Mouse (Mus musculus): ENCODE results near the gene Rimbp3.
"Not testable (repeated sequence)": the region's sequence is repeated elsewhere in the genome, so short reads cannot be mapped to it uniquely, and the experiment has no call there.

The Rimbp3 gene

DNA sequence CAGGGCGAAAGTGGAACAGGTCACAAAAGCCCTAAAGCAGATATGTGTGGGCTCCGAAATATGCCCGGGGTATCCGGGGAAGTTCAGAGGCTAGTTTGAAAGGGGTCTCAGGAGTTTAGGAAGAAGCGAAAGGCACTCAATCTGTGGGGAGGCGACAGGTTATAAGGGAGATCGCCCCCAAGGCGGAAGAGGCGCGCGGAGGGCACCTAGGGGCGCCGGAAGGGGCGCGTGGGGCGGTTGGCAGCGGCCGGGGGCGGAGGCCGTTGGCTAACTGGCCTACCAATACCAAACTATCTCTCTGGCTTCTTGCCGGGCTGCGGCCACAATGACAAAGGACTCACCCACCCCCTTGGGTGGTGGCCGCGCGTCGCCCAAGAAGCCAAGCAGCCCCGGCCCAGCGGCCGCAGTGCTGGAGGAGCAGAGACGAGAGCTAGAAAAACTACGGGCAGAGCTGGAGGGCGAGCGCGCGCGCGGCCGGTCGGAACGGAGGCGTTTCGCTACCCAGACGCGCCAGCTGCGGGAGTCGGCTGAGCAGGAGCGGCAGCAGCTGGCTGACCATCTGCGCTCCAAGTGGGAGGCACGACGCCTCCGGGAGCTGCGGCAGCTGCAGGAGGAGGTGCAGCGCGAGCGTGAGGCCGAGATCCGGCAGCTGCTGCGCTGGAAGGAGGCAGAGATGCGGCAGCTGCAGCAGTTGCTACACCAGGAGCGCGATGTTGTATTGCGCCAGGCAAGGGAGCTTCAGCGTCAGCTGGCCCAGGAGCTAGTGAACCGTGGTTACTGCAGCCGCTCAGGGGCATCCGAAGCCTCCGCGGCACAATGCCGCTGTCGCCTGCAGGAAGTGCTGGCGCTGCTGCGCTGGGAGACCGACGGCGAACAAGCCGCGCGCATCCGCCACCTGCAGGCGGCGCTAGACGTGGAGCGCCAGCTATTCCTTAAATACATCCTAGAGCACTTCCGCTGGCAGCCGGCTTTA lies at the start of gene Rimbp3:
Gene Rimbp3, plus strand, starts transcription at position 215 of the 973 bp plus-strand sequence.
- DNase-seq (ENCODE audit: low spot score) = peak; percentile 92

DNA sequence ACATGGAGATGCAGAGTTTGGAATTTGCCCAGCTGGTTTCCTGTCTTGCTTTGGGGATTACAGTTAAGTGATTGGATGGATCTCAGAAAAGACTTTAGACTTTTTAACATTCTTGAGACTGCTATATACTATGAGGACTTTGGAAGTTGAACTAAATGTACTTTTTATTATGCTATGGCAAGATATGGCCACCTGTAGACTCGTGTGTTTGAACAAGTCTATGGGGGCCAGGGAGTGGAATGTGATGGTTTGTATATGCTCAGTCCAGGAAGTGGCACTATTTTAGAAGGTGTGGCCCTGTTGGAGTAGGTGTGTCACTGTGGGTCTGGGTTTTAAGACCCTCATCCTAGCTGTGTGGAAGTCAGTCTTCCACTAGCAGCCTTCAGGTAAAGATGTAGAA lies 42.9 kb upstream of the Rimbp3 start:
- DNase-seq (ENCODE audit: low spot score) = not testable (repeated sequence)

DNA sequence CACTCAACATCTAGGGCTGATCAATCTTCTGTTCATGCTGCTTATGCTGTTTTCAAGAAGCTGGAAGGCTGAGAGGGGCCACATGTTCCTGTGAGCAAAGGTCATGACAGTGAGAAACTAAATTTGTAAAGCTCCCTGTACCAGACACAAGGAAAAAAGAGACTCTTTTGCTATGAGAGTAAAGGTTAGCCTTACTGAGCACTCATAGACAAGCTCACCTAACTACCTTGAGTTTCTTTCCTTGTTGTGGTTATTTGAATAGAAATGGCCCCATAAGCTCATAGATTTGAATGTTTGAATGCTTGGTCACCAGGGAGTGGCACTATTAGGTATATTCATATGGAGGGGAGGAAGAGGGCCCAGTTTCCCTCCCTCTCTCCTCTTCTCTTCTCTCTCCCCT lies 41.2 kb upstream of the Rimbp3 start:
- DNase-seq (ENCODE audit: low spot score) = no peak

DNA sequence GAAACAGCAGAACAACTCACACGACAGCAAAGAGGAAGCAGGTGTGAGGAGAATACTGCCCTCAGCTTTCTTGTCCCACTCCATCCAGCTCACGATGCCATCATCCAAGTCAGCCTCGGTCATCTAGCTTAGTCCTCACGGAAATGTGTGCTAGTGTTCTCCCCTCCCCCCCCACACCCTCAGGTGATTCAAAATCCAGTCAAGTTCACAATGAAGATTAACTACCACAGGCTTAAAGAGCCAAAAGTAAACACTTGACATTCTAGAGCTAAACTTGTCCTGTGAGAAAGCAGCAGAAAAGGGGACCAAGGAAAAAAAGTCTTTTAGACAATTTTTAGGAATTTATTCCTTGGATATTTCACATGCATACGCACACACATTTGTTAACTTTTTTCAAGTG lies 40.4 kb upstream of the Rimbp3 start:
- DNase-seq (ENCODE audit: low spot score) = no peak

DNA sequence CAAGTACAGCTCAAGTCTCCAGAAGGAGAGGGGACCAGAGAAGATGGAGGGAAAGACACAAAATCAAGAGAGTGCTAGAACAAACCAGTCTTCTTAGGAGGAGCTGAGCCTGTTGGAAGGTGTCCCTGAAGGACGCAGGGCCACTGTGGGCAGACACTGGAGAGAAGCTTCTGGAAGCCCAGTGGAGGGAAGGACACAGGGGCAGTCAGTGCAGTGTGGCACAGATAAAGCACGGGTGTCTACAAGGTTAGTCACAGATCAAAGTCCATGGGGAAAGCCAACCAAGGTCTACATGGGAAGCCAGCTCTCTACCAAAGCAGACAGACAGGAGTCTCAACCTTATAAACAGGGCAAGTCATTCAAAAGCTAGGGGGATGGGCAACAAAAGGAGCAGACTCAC lies 32.6 kb upstream of the Rimbp3 start:
- no peak for DNase-seq (ENCODE audit: low spot score)

DNA sequence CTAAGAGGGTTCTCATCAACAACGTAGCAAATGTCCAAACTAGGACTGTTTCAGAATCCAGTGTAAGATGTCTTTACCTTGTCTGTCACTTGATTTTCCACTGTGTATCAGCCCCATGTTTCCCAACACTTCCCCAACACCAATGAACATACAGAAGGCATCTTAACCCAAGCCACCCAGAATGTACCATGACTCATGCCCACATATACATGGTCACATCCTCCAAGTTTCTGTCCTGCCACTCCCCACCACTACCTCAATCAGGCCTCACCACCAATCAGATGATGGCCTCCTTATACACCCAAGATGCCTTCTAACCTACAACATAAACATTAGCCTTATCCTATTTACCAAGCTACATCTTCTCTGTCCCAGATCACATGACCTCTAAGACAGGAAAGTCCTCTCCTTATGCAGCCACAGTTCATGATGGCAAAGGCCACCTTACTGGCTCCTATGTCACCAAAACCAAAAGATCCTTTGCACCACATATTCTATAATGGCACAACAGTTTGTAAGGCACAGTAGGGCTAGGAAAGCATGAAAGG lies 30.7 kb upstream of the Rimbp3 start:
- no peak for DNase-seq (ENCODE audit: low spot score)

DNA sequence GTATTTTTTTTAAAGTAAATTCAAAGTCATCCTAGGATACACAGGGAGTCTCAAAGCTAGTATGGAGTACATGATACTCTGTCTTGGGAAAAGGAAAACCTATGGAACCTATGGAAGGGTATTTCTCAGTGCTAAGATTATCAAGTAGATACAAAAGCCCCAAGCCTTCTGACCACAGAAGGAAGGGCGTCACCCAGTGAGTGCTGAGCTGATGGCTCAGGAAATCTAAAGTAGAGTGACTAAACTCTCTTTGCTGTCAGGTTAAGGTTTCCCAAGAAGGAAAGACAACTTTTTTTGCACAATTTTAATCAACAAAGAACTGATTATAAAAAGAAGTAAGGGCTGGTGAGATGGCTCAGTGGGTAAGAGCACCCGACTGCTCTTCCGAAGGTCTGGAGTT lies 28.7 kb upstream of the Rimbp3 start:
- no peak for DNase-seq (ENCODE audit: low spot score)

DNA sequence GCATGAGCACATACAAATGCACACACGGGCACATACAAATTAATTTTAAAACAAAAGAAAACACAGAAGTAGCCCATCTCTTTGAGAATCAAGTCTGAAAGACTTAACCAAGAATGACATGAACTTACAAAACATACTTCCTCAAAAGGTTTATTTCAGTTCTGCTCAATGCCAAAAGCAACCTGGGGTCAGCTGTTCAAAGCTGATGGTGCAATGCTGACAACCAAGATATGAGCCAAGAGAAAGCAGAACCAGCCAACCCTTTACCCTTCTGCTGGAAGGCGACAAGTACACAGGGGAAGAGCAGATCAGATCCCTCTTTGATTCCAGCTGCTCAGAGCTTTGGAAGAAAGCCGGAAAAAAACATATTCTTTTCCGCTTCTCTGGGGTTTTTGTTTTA lies 27.0 kb upstream of the Rimbp3 start:
- no peak for DNase-seq (ENCODE audit: low spot score)

DNA sequence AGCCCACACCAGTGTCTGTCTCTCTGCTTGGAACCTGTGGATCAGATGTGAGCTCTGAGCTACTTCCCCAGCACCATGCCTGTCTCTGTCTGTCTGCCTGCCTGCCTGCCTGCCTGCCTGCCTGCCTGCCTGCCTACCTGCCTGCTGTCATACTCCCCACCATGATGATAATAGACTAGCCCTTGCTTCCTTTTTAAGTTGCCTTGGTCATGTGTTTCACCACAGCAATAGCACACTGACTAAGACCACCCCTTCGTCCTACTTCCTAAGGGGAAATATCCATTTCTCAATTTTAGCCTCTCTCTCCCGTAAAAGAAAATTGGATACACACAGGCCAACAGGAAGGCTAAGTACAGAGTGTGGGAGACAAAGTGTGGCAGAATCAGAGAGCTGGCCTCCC lies 26.3 kb upstream of the Rimbp3 start:
- no peak for DNase-seq (ENCODE audit: low spot score)

DNA sequence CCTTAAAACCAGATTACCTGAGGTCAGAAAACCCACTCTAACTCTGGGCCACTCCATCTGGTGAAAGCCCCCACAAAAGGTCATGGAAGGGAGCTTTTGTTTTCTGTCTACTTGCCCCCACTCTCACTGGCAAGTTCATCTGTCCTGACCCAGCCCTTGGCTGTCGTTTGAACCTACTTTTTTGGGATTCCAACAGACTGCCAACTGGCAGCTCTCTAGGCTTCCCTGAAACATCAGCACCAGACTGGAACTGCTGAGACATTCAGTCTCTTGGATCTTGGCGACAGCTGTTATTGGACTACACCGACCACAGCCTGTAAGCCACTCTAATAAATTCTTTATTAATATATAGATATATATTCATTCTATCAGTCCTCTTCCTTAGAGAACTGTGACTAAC lies 25.4 kb upstream of the Rimbp3 start:
- DNase-seq (ENCODE audit: low spot score) = no peak

DNA sequence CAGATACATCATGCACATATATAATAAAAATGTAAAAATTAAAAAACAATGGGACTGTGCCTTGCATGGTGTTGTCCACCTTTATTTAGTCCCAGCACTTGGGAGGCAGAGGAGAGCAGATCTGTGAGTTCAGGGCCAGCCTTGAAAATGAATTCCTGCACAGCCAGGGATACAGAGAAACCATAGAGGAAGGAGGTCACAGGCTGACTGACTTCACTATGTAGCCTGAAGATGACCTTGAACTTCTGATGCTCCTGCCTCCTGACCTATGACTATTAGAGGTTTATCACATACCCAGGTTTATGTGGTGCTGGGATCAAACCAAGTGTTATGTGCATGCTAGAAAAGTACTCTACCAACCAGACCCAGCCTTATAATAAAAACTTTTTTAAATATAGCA lies 22.9 kb upstream of the Rimbp3 start:
- DNase-seq (ENCODE audit: low spot score) = no peak

DNA sequence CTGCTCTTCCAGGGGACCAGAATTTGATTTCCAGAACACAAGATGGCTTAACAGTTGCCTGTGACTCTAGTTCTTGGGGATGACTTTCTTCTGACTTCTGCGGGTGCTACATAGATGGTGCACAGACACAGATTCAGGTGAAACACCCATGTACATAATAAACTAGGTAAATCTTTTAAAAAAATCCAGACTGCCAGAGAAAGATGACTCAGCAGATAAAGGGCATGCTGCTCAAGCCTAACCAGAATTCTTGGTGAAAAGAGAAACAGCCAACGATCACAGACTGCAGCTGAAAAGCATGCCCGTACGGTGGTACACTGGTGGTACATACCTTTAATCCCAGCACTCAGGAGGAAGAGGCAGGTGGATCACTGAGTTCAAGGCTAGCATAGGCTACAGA lies 14.6 kb upstream of the Rimbp3 start:
- no peak for DNase-seq (ENCODE audit: low spot score)

DNA sequence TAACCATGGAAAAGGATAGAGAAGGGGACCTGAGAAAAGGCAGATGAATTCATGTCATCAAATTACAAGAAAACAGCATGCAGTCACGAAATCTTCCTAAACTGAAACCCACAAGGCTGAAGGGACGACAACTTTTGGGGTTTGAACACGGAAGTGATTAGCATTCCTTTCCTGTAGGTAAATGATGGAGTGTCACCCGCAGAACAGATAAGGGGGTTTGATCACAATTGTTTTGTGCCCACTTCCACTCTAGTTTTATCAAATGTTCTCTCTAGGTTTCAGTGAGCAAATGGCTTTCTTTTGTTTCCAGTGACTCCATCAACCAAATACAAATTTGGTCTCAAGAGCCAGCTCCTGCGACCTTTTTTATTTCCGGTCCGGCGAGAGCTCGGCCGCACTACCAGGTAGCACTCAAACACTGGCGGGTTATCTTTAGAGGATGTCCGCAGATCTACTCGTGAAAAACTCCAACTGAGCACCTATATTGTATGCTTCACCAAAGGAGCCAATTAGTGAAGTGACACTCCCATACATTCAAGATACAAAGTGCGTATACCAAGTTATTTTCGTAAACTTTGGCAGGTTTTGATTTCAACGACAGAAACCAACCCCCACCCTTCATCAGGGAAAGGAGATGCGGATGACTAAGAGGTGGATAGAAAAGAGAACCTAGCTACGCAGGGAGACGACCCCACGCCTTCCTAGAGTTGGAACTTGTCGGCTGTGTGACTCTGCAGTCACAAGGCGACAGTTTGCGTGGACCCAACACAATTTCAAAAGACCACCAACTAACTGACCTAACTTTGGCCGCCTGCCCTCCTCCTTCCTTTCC lies 8.1 kb upstream of the Rimbp3 start:
- peak; percentile 28 for DNase-seq (ENCODE audit: low spot score)

DNA sequence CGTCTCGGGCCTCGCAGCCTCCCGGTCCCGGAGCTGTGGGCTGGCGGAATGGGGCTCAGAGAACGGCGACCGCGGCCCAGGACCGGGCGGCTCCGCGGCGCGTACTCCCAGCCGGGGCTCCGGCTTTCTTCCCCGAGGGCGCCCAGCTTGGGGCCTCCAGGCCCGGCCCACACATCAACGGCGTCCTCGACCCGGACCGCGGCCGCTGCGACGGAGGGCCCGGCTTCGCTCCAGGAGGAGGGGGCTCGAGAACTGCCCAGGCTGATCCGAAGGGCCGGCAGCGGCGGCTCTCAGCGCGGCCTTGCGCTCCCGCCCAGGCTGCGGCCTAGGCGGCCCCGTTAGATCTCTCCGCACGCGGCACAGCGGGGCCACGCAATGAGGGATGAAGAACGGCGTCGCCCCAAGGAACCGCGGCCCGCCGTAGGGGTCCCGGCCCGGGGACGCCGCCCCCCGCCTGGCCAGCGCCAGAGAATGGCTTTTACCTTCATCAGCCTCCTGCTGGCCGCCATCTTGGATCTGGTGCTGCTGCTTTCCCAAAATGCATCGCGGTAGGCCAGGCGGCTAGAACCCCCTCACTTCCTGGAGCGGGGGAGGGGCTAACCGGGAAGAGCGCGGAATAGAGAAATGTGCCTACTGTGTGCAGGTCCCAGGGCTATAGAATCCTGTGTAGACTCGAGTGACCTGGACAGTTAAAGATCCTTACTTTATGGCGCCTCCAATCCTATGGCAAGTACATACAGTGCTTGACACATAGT lies 7.3 kb upstream of the Rimbp3 start:
- DNase-seq (ENCODE audit: low spot score) = peak; percentile 89

DNA sequence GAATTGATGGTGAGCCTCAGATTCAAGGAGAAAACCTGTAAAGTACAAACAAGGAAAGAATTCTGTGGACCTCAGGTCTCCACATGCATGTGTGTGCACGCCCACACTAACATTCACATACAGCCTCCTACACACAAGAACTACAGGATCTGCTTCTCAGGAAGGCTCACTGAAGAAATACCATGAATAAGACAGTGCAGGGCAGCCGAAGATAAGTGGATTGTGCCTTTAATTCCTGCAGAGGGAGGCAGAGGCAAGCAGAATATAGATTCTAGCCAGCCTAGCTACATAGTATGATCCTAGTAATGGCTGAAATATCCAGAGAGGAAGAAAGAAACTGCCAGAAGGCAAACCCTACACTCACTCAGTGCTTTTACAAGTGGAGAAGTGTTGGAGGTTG lies 6.4 kb upstream of the Rimbp3 start:
- DNase-seq (ENCODE audit: low spot score) = peak; percentile 38

DNA sequence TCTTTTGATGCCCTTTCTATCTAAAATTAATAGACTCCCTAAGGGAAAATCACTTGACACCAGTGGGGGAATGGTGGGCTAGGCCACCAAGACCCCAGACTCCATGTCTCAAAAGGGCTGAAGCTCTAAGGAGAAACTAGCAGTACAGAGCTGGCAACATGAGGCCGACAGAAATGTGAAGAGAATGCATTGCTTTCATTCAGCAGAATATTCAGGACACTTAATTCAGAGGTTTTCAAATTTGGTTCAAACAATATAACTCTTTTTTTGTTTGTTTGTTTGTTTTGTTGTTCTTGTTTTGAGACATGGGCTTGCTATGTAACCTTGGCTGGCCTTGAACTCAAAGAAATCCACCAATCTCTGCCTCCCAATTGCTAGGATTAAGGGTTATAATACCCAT lies 5.9 kb upstream of the Rimbp3 start, which contains the start of gene Ube2l3:
Gene Ube2l3, minus strand, starts transcription at position 101 of the 400 bp plus-strand sequence.
- no peak for DNase-seq (ENCODE audit: low spot score)

DNA sequence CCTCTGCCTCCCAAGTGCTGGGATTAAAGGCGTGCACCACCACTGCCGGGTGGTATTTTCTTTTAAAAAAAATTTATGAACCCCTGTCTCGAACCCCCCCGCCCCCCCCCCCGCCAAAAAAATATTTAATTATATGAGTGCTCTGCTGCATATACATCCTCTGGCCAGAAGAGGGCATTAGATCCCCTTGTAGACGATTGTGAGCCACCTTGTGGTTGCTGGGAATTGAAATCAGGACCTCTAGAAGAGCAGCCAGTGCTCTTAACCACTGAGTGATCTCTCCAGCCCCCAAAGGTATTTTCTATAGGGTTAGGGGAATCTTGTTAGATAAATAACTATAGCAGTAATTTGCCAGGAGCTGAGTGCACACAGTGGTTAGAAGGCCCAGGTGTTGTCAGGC lies 3.4 kb upstream of the Rimbp3 start:
- peak; percentile 73 for DNase-seq (ENCODE audit: low spot score)

DNA sequence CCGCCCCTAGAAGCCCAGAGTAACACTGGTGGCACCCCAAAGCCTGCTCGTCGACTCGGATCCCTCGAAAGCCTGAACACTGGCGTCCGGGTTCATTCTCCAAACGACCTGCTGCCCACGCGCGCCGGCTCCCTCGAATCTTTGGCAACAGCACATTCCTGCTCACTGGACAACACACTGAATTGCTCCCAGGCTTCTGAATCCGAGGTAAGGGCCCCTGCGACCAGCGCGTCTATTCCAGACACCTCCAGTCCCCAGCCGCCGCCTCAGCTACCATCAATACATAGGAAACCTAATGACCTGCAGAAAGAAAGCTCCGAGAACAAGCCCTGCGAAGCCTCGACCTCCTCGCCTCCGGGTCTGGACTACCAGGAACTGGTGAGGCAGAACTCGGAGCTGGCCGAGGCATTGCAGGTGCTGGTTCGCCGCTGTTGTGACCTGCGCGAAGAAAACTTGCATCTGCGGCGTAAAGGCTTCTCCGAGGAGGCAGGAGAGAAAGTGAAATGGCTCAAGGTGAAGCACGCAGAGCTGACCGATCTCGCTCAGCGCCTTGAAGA lies 1.1 kb downstream of the Rimbp3 start:
- no peak for DNase-seq (ENCODE audit: low spot score)

DNA sequence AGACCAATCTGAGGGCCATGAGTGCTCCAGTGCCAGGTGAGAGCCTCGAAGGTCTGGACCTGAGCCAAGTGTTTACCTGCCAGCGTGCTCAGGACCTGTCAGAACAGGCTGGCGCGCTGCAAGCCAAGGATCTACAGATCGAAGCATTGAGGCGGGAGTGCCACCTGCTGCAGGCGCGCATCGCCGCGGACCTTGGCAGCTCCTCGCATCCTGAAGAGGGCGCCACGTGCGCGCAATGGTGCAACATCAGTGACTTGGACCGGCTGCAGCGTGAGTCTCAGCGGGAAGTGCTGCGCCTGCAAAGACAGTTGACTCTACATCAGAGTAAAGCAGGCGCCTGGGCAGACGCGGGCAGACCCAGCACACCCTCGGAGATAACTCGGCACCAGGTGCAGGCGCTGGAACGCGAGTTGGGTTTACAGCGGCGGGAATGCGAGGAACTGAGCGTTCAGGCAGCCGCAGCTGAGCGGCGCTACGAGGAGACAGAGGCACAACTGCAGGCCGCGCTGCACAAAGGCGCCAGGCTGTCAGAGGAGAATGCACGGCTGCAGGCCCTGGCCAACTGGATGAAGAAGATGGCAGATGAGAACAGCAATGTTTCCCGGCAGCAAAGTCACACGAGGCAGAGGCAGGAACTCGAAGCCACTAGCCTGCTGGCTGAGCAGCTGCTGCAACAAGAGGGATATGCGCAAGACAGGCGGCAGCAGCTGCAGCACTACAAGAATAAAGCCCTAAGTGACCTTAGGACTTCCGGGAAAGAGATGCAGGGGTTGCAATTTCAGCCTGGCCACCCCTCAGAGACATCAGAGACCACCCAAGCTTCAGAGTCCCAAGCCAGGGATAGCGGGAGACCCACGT lies 1.8 kb downstream of the Rimbp3 start:
- peak; percentile 95 for DNase-seq (ENCODE audit: low spot score)

DNA sequence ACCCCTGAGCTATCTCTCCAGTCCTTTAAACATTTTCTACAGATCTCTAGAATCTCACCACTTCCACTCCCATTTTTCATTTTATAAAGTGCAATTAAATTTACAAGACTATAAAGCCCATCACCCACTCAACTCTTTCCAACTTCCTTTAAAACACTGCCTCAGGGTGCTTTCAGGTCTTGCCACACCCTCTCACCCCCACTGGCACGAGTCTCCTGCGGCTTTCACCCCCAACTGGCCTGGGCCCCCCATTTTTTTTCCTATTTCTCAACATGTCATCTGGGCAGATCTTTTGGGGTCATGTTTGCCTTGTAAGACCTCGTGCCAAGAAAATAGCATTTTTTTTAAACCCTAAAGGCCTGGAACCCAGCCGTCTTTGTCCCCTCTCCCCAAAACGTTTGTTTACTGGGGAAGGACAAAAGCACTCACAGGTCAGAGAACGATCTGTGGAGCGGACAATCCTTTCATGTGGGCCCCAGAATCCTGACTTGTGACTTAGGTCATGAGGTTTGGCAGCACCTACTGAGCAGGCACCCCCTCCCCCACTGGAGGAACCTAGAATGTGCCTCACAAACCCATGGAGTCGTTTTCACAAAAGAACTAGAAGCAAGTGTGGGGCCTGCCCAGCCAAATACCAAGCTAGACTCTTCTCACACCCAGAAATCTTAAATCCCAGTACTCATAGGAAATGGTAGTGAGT lies 8.7 kb downstream of the Rimbp3 start:
- DNase-seq (ENCODE audit: low spot score) = no peak
